Mouse (Mus musculus): Measurements from ENCODE around the gene Mif. TPM values are rescaled to one million over a fixed set of nuclear protein-coding genes. Genes with fewer than 3 reads are reported as not detected.
"Not testable (repeated sequence)": the region's sequence is repeated elsewhere in the genome, so short reads cannot be mapped to it uniquely, and the experiment has no call there.

Gene Mif
- polyA plus RNA-seq, 1 experiment: 1,693 TPM

- no peak for DNase-seq (ENCODE audit: low read depth)
- TF ChIP-seq CTCF (IDR thresholded peaks at IDR 0.05; ENCODE audit: borderline replicate concordance, extremely low read depth, insufficient read depth, insufficient read length): no peak
- no peak for TF ChIP-seq POLR2A (IDR thresholded peaks at IDR 0.05; ENCODE audit: borderline replicate concordance, extremely low read depth, insufficient read depth, insufficient read length, poor library complexity, severe bottlenecking)
Observed at GRCm38 (mm10) chr10:75852539-75853125, 7.4 kb downstream of the Mif start.

DNA sequence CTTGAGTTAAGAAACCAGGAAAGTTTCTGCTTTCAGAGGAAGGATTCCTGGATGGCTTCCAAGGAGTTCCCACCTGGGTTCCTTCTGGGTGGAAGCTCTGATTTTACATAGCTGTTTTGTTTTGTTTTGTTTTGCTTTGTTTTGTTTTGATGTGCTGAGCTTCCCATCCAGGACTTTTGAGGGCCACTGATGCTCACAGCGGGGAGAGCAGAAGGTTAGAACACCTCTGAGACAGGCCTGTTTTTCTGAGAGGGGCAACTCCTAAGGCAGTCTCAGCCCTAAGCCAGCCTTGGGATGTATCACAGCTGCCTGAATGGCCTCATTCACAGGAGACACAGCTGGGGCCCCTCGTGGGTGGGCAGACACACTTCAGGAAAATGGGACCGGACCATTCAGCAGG, 8.4 kb downstream of the Mif start:
- TF ChIP-seq CTCF (IDR thresholded peaks at IDR 0.05; ENCODE audit: borderline replicate concordance, extremely low read depth, insufficient read depth, insufficient read length): no peak
- TF ChIP-seq POLR2A (IDR thresholded peaks at IDR 0.05; ENCODE audit: borderline replicate concordance, extremely low read depth, insufficient read depth, insufficient read length, poor library complexity, severe bottlenecking): no peak
- no peak for DNase-seq (ENCODE audit: low read depth)

GRCm38 (mm10) chr10:75851076-75851475, 9.0 kb downstream of the Mif start:
- no peak for DNase-seq (ENCODE audit: low read depth)
- TF ChIP-seq POLR2A (IDR thresholded peaks at IDR 0.05; ENCODE audit: borderline replicate concordance, extremely low read depth, insufficient read depth, insufficient read length, poor library complexity, severe bottlenecking) (no peak), CTCF (IDR thresholded peaks at IDR 0.05; ENCODE audit: borderline replicate concordance, extremely low read depth, insufficient read depth, insufficient read length) (no peak)

DNA sequence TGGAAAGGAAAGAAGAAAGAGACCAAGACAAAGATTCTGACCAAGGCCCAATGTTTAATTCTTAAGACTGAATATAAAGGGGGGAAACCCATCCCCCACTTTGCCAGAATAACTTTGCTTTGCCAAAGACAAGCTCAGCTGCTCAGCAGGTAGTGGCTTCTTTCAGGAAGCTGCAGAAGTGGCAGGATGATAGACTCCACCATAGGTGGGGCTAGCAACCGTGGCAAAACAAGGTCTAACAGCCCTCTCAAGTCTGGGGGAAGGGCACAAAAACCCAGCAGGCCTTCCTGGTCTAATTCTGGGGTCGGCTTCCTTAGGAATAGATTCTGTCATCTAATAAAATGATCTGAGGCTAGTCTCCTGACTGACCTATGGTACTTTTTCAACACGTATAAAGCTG, 11.7 kb downstream of the Mif start:
- DNase-seq (ENCODE audit: low read depth): no peak
- TF ChIP-seq CTCF (IDR thresholded peaks at IDR 0.05; ENCODE audit: borderline replicate concordance, extremely low read depth, insufficient read depth, insufficient read length): no peak

GRCm38 (mm10) chr10:75845306-75845930, 14.6 kb downstream of the Mif start:
- no peak for DNase-seq (ENCODE audit: low read depth)
- TF ChIP-seq CTCF (IDR thresholded peaks at IDR 0.05; ENCODE audit: borderline replicate concordance, extremely low read depth, insufficient read depth, insufficient read length) (no peak), POLR2A (IDR thresholded peaks at IDR 0.05; ENCODE audit: borderline replicate concordance, extremely low read depth, insufficient read depth, insufficient read length, poor library complexity, severe bottlenecking) (no peak)

DNA sequence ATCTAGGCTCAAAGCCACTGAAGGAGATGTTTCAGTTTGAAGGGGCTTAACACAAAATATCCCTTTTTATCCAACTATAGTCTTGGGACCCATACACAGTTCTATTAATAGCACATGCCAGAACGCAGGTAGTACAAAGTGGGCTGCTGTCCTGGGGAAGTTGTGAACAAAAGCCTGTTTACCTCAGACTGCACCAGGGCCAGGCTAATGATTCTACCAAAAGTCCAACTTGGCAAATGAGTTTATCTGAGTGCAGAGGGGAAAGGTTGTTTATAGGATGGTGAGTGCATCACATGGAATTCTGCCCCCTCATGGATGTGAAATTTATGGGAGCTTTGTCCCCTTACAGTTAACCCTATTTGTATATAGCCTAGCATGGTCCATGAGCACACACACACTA, 15.2 kb downstream of the Mif start:
- no peak for TF ChIP-seq CTCF (IDR thresholded peaks at IDR 0.05; ENCODE audit: borderline replicate concordance, extremely low read depth, insufficient read depth, insufficient read length)
- no peak for TF ChIP-seq POLR2A (IDR thresholded peaks at IDR 0.05; ENCODE audit: borderline replicate concordance, extremely low read depth, insufficient read depth, insufficient read length, poor library complexity, severe bottlenecking)
- no peak for DNase-seq (ENCODE audit: low read depth)

DNA sequence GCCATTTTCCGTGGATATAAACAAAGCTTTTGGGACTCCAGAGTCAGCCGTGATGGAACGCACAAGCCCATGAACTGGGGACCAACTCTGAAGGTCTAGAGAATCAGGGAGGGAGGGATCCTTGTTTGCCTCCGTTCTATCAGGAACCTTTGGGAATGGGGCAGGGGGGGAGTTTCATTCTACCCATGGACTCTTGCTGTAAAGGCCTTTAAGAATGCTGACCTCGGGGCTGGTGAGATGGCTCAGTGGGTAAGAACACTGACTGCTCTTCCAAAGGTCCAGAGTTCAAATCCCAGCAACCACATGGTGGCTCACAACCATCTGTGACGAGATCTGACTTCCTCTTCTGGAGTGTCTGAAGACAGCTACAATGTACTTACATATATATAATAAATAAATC, 16.1 kb downstream of the Mif start:
- not testable (repeated sequence) for DNase-seq (ENCODE audit: low read depth)

DNA sequence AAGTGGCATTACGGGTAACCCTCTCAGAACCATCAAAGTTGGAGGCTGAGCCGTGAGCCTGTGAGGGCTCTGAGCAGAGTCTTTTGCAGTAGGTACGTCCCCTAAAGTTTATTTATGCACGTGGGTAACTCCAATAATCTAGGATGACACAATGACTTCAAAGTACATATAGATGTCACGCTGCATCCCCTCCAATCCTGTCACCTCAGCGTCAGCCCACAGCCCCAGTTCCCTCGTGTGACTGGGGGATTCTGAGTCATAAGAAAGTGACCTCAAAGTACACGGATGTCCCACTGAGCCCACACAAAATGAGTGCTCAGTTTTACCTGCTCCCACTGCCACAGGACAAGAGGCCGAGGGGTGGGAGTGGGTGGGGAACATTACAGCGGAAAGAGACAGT, 20.9 kb downstream of the Mif start:
- no peak for DNase-seq (ENCODE audit: low read depth)
- TF ChIP-seq CTCF (IDR thresholded peaks at IDR 0.05; ENCODE audit: borderline replicate concordance, extremely low read depth, insufficient read depth, insufficient read length): no peak
- TF ChIP-seq POLR2A (IDR thresholded peaks at IDR 0.05; ENCODE audit: borderline replicate concordance, extremely low read depth, insufficient read depth, insufficient read length, poor library complexity, severe bottlenecking): no peak

- DNase-seq (ENCODE audit: low read depth): peak; percentile 97
- TF ChIP-seq POLR2A (IDR thresholded peaks at IDR 0.05; ENCODE audit: borderline replicate concordance, extremely low read depth, insufficient read depth, insufficient read length, poor library complexity, severe bottlenecking) (0 out of 2 replicates have a peak, but pooled peaks have one; percentile 20), CTCF (IDR thresholded peaks at IDR 0.05; ENCODE audit: borderline replicate concordance, extremely low read depth, insufficient read depth, insufficient read length) (peak; percentile 42; the same call in 1 of the 2 replicates)
Observed at GRCm38 (mm10) chr10:75837248-75837759, 22.7 kb downstream of the Mif start, which contains the start of gene Gstt2. Gene Gstt2, minus strand, starts transcription at chr10:75837424.

GRCm38 (mm10) chr10:75835761-75836531, 24.1 kb downstream of the Mif start:
- TF ChIP-seq POLR2A (IDR thresholded peaks at IDR 0.05; ENCODE audit: borderline replicate concordance, extremely low read depth, insufficient read depth, insufficient read length, poor library complexity, severe bottlenecking) (no peak), CTCF (IDR thresholded peaks at IDR 0.05; ENCODE audit: borderline replicate concordance, extremely low read depth, insufficient read depth, insufficient read length) (no peak)
- DNase-seq (ENCODE audit: low read depth): no peak

DNA sequence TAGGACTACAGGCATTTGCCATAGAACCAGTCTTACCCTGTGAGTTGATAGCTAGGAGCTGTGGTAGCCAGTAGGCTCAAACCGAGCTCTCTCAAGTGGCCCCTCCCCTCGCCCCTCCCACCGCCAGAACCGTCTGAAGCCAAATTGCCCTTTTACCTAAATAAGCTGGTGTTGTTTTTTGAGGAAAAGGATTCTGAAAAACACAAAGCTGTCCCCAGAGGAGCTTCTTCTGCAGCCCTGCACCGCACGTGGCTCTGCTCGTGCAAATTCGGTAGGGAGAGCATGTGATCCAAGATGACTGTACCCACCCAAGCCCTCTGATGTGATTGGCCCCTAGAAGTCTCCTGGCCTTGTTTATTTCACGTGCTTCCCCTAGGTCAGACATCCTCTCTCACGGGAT, 24.7 kb downstream of the Mif start:
- TF ChIP-seq CTCF (IDR thresholded peaks at IDR 0.05; ENCODE audit: borderline replicate concordance, extremely low read depth, insufficient read depth, insufficient read length) (no peak), POLR2A (IDR thresholded peaks at IDR 0.05; ENCODE audit: borderline replicate concordance, extremely low read depth, insufficient read depth, insufficient read length, poor library complexity, severe bottlenecking) (no peak)
- peak; percentile 62 for DNase-seq (ENCODE audit: low read depth)

- TF ChIP-seq POLR2A (IDR thresholded peaks at IDR 0.05; ENCODE audit: borderline replicate concordance, extremely low read depth, insufficient read depth, insufficient read length, poor library complexity, severe bottlenecking) (no peak), CTCF (IDR thresholded peaks at IDR 0.05; ENCODE audit: borderline replicate concordance, extremely low read depth, insufficient read depth, insufficient read length) (no peak)
- DNase-seq (ENCODE audit: low read depth): no peak
Observed at GRCm38 (mm10) chr10:75834721-75835120, 25.3 kb downstream of the Mif start.
